Mouse (Mus musculus): ENCODE measurements around the gene Rflna. TPM values are rescaled to one million over a fixed set of nuclear protein-coding genes. Genes with fewer than 3 reads are reported as not detected.

The Rflna gene
- polyA plus RNA-seq, 1 experiment = not detected

GRCm38 (mm10) chr5:124966622-124967332 is 36.2 kb upstream of the Rflna start:
- Histone ChIP-seq H3K4me1 (peaks cover 6% of the 10 kb centered on the region; the same call in 1 of the 2 replicates), H3K4me3 (replicated peaks) (no peak overlapping the region), H3K27me3 (replicated peaks) (peaks cover 79% of the 10 kb centered on the region), H3K9me3 (peaks cover 18% of the 10 kb centered on the region), H3K36me3 (replicated peaks; ENCODE audit: low read length) (no peaks in the 10 kb centered on the region)
- TF ChIP-seq GATA1 (IDR thresholded peaks at IDR 0.05; ENCODE audit: borderline replicate concordance, low read length) = no peak
- TF ChIP-seq FLI1 (IDR thresholded peaks at IDR 0.05; ENCODE audit: low read length) = no peak

GRCm38 (mm10) chr5:124969790-124970189 is 33.2 kb upstream of the Rflna start:
- H3K4me3 ChIP-seq (replicated peaks) = no peak overlapping the region
- no peaks in the 10 kb centered on the region for H3K36me3 ChIP-seq (replicated peaks; ENCODE audit: low read length)
- TF ChIP-seq GATA1 (IDR thresholded peaks at IDR 0.05; ENCODE audit: borderline replicate concordance, low read length) (no peak), FLI1 (IDR thresholded peaks at IDR 0.05; ENCODE audit: low read length) (no peak)
- no peaks in the 10 kb centered on the region for H3K4me1 ChIP-seq
- peaks cover 73% of the 10 kb centered on the region for H3K27me3 ChIP-seq (replicated peaks)
- H3K9me3 ChIP-seq = peaks cover 26% of the 10 kb centered on the region

GRCm38 (mm10) chr5:124986222-124986621 is 16.8 kb upstream of the Rflna start:
- Histone ChIP-seq H3K27me3 (replicated peaks) (peaks cover 51% of the 10 kb centered on the region), H3K9me3 (peaks cover 44% of the 10 kb centered on the region), H3K36me3 (replicated peaks; ENCODE audit: low read length) (no peaks in the 10 kb centered on the region), H3K4me1 (peaks cover 5% of the 10 kb centered on the region; the same call in 1 of the 2 replicates), H3K4me3 (replicated peaks) (no peak overlapping the region)
- no peak for TF ChIP-seq GATA1 (IDR thresholded peaks at IDR 0.05; ENCODE audit: borderline replicate concordance, low read length)
- TF ChIP-seq FLI1 (IDR thresholded peaks at IDR 0.05; ENCODE audit: low read length) = no peak

- H3K9me3 ChIP-seq = peaks cover 43% of the 10 kb centered on the region
- no peaks in the 10 kb centered on the region for H3K36me3 ChIP-seq (replicated peaks; ENCODE audit: low read length)
- H3K4me3 ChIP-seq (replicated peaks) = no peak overlapping the region
- TF ChIP-seq GATA1 (IDR thresholded peaks at IDR 0.05; ENCODE audit: borderline replicate concordance, low read length) (no peak), FLI1 (IDR thresholded peaks at IDR 0.05; ENCODE audit: low read length) (no peak)
- H3K27me3 ChIP-seq (replicated peaks) = peaks cover 53% of the 10 kb centered on the region
- H3K4me1 ChIP-seq = peaks cover 5% of the 10 kb centered on the region; the same call in 1 of the 2 replicates
Measured at GRCm38 (mm10) chr5:124986656-124987055, 16.4 kb upstream of the Rflna start.

- TF ChIP-seq FLI1 (IDR thresholded peaks at IDR 0.05; ENCODE audit: low read length) (no peak), GATA1 (IDR thresholded peaks at IDR 0.05; ENCODE audit: borderline replicate concordance, low read length) (no peak)
- peaks cover 8% of the 10 kb centered on the region for H3K4me1 ChIP-seq
- H3K9me3 ChIP-seq = peaks cover 15% of the 10 kb centered on the region
- no peaks in the 10 kb centered on the region for H3K36me3 ChIP-seq (replicated peaks; ENCODE audit: low read length)
- H3K27me3 ChIP-seq (replicated peaks) = peaks cover 69% of the 10 kb centered on the region
- no peak overlapping the region for H3K4me3 ChIP-seq (replicated peaks)
Measured at GRCm38 (mm10) chr5:124989724-124990123, 13.3 kb upstream of the Rflna start.

GRCm38 (mm10) chr5:124992323-124992722 is 10.7 kb upstream of the Rflna start:
- H3K4me1 ChIP-seq = peaks cover 8% of the 10 kb centered on the region
- H3K36me3 ChIP-seq (replicated peaks; ENCODE audit: low read length) = no peaks in the 10 kb centered on the region
- H3K4me3 ChIP-seq (replicated peaks) = no peak overlapping the region
- H3K9me3 ChIP-seq = no peaks in the 10 kb centered on the region
- TF ChIP-seq FLI1 (IDR thresholded peaks at IDR 0.05; ENCODE audit: low read length) = no peak
- no peak for TF ChIP-seq GATA1 (IDR thresholded peaks at IDR 0.05; ENCODE audit: borderline replicate concordance, low read length)
- H3K27me3 ChIP-seq (replicated peaks) = peaks cover 70% of the 10 kb centered on the region

- TF ChIP-seq GATA1 (IDR thresholded peaks at IDR 0.05; ENCODE audit: borderline replicate concordance, low read length) (no peak), FLI1 (IDR thresholded peaks at IDR 0.05; ENCODE audit: low read length) (no peak)
- Histone ChIP-seq H3K4me1 (peaks cover 8% of the 10 kb centered on the region), H3K4me3 (replicated peaks) (no peak overlapping the region), H3K9me3 (no peaks in the 10 kb centered on the region), H3K36me3 (replicated peaks; ENCODE audit: low read length) (no peaks in the 10 kb centered on the region), H3K27me3 (replicated peaks) (peaks cover 69% of the 10 kb centered on the region)
Measured at GRCm38 (mm10) chr5:124992891-124993290, 10.1 kb upstream of the Rflna start.

GRCm38 (mm10) chr5:124996816-124997215 is 6.2 kb upstream of the Rflna start:
- Histone ChIP-seq H3K27me3 (replicated peaks) (peaks cover 75% of the 10 kb centered on the region), H3K4me1 (peaks cover 3% of the 10 kb centered on the region; the same call in 1 of the 2 replicates), H3K36me3 (replicated peaks; ENCODE audit: low read length) (no peaks in the 10 kb centered on the region), H3K4me3 (replicated peaks) (no peak overlapping the region), H3K9me3 (peaks cover 13% of the 10 kb centered on the region)
- TF ChIP-seq GATA1 (IDR thresholded peaks at IDR 0.05; ENCODE audit: borderline replicate concordance, low read length) (no peak), FLI1 (IDR thresholded peaks at IDR 0.05; ENCODE audit: low read length) (no peak)

- H3K9me3 ChIP-seq = peaks cover 20% of the 10 kb centered on the region
- TF ChIP-seq FLI1 (IDR thresholded peaks at IDR 0.05; ENCODE audit: low read length) (no peak), GATA1 (IDR thresholded peaks at IDR 0.05; ENCODE audit: borderline replicate concordance, low read length) (no peak)
Measured at GRCm38 (mm10) chr5:124997913-124998312, 5.1 kb upstream of the Rflna start.

GRCm38 (mm10) chr5:125000756-125001250 is 2.2 kb upstream of the Rflna start:
- peaks cover 20% of the 10 kb centered on the region for H3K9me3 ChIP-seq
- TF ChIP-seq GATA1 (IDR thresholded peaks at IDR 0.05; ENCODE audit: borderline replicate concordance, low read length) (no peak), FLI1 (IDR thresholded peaks at IDR 0.05; ENCODE audit: low read length) (no peak)
- peaks cover 5% of the 10 kb centered on the region; the same call in 1 of the 2 replicates for H3K4me1 ChIP-seq
- no peaks in the 10 kb centered on the region for H3K36me3 ChIP-seq (replicated peaks; ENCODE audit: low read length)
- H3K4me3 ChIP-seq (replicated peaks) = no peak overlapping the region
- peaks cover 80% of the 10 kb centered on the region for H3K27me3 ChIP-seq (replicated peaks)

More at GRCm38 (mm10) chr5:124997913-124998312, 5.1 kb upstream of the Rflna start:
- Histone ChIP-seq H3K36me3 (replicated peaks; ENCODE audit: low read length) (no peaks in the 10 kb centered on the region), H3K4me1 (peaks cover 2% of the 10 kb centered on the region; the same call in 1 of the 2 replicates), H3K4me3 (replicated peaks) (no peak overlapping the region), H3K27me3 (replicated peaks) (peaks cover 75% of the 10 kb centered on the region)

Data from megakaryocyte, embryonic 14.5 days (primary cell).